Mouse (Mus musculus) adrenal gland, adult 18-20 months (tissue): ENCODE measurements around the gene Lad1. TPM values are rescaled to one million over a fixed set of nuclear protein-coding genes. Genes with fewer than 3 reads are reported as not detected.

Experiments
- DNase-seq, 2 experiments: peaks; one replicate each; pipeline ENCODE4 v3.0.0; 2021 to 2022; ENCODE audit warnings: low spot score in 2 of 2
- total RNA-seq, 2 experiments: library from RNA; stranded (reverse); gene quantifications; 1 replicate in 1 of 2; 2 replicates in 1 of 2; pipeline ENCODE4 v1.2.3; 2021

The Lad1 gene
- total RNA-seq, 2 experiments from 2014 or later: 0.33 TPM; not detected in 1

GRCm38 (mm10) chr1:135800192-135800950 is 18.0 kb upstream of the Lad1 start:
- DNase-seq: no peak

- no peak for DNase-seq
Observed at GRCm38 (mm10) chr1:135807546-135807945, 10.9 kb upstream of the Lad1 start.

GRCm38 (mm10) chr1:135810180-135810579 is 8.2 kb upstream of the Lad1 start:
- DNase-seq: no peak

- DNase-seq: peak; percentile 77 to 85
Observed at GRCm38 (mm10) chr1:135811016-135811646, 7.3 kb upstream of the Lad1 start.

GRCm38 (mm10) chr1:135812205-135812604 is 6.2 kb upstream of the Lad1 start:
- DNase-seq: no peak

- no peak for DNase-seq
Observed at GRCm38 (mm10) chr1:135812618-135813017, 5.8 kb upstream of the Lad1 start.

- no peak for DNase-seq
Observed at GRCm38 (mm10) chr1:135813071-135813470, 5.3 kb upstream of the Lad1 start.

- no peak for DNase-seq
Observed at GRCm38 (mm10) chr1:135813687-135814395, 4.6 kb upstream of the Lad1 start.

GRCm38 (mm10) chr1:135814531-135814930 is 3.9 kb upstream of the Lad1 start:
- DNase-seq: no peak

- DNase-seq: no peak
Observed at GRCm38 (mm10) chr1:135817595-135817994, 803 bp upstream of the Lad1 start.

- no peak for DNase-seq
Observed at GRCm38 (mm10) chr1:135820071-135820470, 1.7 kb downstream of the Lad1 start.

- no peak for DNase-seq
Observed at GRCm38 (mm10) chr1:135820736-135821364, 2.5 kb downstream of the Lad1 start.

- DNase-seq: no peak
Observed at GRCm38 (mm10) chr1:135821780-135822179, 3.4 kb downstream of the Lad1 start.

GRCm38 (mm10) chr1:135828918-135829317 is 10.5 kb downstream of the Lad1 start:
- DNase-seq: no peak

GRCm38 (mm10) chr1:135834206-135834859 is 15.9 kb downstream of the Lad1 start:
- DNase-seq: no peak

- no peak for DNase-seq
Observed at GRCm38 (mm10) chr1:135834983-135835382, 16.6 kb downstream of the Lad1 start.

- no peak for DNase-seq
Observed at GRCm38 (mm10) chr1:135835716-135836483, 17.5 kb downstream of the Lad1 start, which contains the start of gene Tnnt2. Tnnt2 (plus strand) TSS chr1:135836354.

GRCm38 (mm10) chr1:135838626-135839025 is 20.2 kb downstream of the Lad1 start:
- DNase-seq: no peak

- DNase-seq: no peak
Observed at GRCm38 (mm10) chr1:135839065-135839464, 20.7 kb downstream of the Lad1 start.
